Mouse (Mus musculus) bone marrow macrophage, adult 2 months (primary cell): ENCODE measurements around the gene Gm7030.

Source experiments
- CTCF ChIP-seq: IDR thresholded peaks from 2 replicates; pipeline ENCODE4 v1.5.1; 2012; ENCODE audit warnings: low read depth, mild to moderate bottlenecking, low read length, moderate library complexity
- POLR2A ChIP-seq: IDR thresholded peaks from 2 replicates; pipeline ENCODE4 v1.6.1; 2012; ENCODE audit warnings: mild to moderate bottlenecking, low read depth, low read length, borderline replicate concordance

DNA sequence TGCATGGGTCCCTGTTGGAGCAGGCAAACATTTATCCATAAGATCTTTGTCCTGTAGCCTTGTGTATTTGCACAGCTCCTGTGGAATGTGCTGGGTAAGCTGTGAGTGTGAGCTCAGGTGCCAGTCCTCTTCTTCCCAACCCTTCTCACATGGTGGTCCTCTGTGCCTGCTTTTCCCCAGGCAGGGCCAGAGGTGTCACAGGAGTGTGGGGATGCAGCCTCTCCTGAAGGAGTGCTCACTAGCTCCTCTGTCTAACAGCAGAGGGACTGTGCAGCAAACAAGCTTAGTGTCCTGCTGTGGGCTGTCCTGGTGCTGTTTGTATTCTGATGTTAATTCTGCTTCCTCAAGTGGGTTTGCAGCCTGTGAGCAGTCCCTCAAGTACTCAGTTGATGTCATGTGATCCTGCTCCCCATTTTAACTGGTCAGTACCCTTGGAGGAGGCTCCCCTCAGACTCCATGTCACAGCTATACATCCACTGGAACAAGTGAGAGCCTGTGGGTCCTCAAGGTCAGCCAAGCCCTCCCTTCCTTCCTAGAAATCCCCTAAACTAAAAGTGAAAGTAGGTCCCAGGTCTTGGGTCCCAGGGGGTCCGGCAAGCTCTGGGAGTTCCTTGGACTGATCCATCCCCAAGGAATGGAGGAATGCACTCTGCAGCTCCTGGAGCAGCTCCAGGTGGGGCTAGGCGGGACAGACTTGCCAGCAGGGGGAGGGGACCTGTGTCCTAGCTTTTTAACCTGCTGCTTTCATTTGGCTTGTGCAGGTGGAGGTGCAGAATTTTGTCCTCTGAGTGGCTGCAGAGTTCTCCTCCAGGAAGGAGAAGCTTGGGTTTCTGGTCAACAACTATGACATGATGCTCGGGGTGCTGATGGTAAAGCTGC is 25.3 kb upstream of the Gm7030 start:
- TF ChIP-seq CTCF (no peak), POLR2A (no peak)
